Mouse (Mus musculus) heart, adult 9 months (tissue): ENCODE data around the gene Srp68.
"Not testable (repeated sequence)": the region's sequence is repeated elsewhere in the genome, so short reads cannot be mapped to it uniquely, and the experiment has no call there.

Experiments used
- DNase-seq, 2 experiments: peaks; one replicate each; pipeline ENCODE4 v3.0.0; 2022; ENCODE audit warnings: low spot score in 2 of 2

Gene Srp68

DNA sequence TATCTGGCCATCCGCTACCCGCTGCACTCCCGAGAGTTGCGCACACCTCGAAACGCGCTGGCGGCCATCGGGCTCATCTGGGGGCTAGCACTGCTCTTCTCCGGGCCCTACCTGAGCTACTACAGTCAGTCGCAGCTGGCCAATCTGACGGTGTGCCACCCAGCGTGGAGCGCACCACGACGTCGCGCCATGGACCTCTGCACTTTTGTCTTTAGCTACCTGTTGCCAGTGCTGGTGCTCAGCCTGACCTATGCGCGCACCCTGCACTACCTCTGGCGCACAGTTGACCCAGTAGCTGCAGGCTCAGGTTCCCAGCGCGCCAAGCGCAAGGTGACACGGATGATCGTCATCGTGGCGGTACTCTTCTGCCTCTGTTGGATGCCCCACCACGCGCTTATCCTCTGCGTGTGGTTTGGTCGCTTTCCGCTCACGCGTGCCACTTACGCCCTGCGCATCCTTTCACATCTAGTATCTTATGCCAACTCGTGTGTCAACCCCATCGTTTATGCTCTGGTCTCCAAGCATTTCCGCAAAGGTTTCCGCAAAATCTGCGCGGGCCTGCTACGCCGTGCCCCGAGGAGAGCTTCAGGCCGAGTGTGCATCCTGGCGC, 9.0 kb upstream of the Srp68 start:
- DNase-seq: no peak

- DNase-seq: no peak
These were observed 8.1 kb upstream of the Srp68 start for GRCm38 (mm10) chr11:116282089-116282488.

DNA sequence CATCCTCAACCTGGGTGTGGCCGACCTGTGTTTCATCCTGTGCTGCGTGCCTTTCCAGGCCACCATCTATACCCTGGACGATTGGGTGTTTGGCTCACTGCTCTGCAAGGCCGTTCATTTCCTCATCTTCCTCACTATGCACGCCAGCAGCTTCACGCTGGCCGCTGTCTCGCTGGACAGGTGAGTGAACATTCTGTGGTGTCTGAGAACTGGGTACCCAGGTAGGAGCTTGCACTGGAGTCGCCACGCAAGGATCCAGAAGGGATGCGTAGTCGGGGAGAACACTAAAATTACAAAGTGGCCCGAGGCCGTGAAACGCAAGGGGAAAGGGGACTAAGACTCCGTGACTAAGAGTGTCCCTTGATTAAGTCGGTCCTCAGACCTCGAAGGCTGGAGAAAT, 7.7 kb upstream of the Srp68 start:
- no peak for DNase-seq

DNA sequence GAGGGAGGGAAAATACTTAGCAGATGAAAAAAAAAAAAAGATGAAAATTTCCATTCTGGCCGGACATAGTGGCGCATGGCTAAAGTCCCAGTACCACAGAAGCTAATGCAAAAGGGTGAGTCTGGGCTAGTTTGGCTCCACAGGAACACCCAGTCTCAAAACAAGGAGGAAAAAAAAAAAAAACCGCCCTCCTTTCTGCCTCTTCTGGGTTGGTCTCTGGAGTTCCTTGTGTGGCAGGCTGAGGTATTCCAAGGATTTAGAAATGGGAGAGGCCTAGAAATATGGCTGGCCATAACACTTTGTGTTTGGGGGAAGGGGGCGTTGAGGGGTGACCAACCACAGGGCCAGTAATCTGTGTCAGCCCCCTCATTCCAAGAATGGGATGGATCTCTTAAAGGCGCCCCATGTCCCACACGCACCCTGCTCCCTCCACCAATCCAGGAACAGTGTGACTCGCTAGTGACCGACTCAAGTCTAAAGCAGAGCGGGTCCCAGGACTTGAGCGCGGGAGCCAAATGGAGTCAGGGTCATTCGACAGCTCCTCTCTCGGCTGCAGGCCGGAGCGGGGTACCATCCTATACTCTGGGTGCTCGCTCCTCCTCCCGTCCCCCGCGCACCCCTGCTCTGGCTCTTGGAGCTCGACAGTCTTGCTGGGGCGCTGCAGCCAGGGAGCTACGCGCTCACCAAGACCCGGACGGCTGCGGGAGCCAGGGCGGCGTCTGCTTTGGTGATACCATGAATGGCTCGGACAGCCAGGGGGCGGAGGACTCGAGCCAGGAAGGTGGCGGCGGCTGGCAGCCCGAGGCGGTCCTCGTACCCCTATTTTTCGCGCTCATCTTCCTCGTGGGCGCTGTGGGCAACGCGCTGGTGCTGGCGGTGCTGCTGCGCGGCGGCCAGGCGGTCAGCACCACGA, 7.0 kb upstream of the Srp68 start, which contains the start of gene Galr2:
Gene Galr2, plus strand, starts transcription at position 189 of the 913 bp plus-strand sequence.
- DNase-seq: no peak

GRCm38 (mm10) chr11:116277184-116277583, 3.2 kb upstream of the Srp68 start:
- DNase-seq: not testable (repeated sequence)

DNA sequence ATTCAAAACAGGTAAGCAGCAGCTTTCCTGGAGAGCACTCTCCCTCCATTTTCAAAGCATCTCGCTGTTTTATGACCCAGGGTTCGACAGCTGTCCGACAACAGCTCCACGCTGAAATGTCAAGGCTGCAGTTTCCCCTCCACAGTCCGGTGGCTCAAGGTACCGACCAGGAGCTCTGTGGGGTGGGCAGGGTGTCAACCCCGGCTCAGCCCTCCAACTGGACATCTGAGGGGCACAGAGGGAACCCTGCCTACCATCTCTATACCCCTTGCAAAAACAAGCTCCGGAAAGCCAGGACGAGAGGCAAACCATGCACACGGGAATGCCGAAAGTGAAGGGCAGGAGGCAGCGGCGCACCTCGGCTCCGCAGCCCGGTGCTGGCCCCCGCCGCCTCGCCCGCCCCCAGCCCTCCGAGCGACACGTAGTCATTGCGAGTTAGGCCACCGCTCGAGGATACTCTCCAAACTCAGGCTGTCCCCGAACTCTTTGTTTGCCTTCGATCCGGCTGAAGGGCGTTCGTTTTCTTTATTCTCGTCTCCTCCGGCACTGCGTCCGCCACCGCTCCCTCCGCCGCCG, 460 bp downstream of the Srp68 start:
- no peak for DNase-seq

DNA sequence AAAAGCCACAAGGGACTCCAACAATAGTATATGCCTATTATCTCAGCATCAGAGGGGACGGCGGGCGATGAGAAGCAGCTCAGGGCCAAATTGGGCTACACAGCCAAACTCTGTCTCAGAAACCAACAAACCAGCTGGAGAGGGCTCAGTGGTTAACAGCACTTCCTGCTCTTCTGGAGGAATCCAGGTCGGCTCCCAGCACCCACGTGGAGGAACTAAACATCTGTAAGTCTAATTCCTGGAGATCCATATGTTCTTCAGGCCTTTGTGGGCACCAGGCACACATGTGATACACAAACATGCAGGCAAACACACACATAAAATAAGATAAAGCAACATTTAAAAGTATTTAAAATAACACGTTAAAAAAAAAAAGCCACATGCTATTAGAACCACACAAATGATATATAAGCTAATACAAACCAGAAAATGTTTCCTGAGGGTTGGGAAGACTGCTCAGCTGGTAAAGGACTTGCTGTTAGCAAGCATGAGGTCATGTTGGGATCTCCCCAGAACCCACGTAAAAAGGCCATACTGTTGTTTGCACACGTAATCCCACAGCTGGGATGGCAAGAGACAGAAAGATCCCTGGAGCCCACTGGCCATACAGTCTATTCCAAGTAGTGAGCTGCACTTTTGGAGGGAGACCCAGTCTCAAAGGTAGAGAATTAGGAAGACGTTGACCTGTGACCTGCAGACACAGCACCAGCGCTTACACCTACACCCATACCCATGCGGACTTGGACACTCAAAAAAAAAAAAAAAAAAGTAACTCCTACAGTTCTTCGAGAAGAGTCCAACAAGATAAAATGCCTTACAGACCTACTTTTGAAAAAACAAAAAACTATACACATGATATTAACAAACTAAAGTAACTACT, 1.2 kb downstream of the Srp68 start:
- DNase-seq: no peak

DNA sequence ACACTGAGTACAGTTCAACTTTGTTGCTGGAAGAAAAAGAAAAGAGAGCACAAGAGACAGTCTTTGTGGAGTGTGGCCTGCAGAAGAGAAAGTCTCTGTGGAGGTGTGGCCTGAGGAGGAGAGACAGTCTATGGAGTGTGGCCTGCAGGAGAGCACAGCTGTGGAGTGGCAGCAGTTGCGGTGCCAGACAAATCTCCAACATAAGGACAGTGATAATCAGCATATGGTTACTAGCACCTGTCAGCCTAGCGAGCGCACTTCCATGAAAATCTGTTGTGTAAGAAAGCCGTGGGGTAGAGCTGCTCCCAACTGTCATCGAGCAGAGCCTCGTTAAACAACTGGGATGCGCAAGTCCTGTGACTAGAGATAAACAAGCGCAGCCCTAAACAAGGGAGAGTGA, 4.5 kb downstream of the Srp68 start:
- no peak for DNase-seq

DNA sequence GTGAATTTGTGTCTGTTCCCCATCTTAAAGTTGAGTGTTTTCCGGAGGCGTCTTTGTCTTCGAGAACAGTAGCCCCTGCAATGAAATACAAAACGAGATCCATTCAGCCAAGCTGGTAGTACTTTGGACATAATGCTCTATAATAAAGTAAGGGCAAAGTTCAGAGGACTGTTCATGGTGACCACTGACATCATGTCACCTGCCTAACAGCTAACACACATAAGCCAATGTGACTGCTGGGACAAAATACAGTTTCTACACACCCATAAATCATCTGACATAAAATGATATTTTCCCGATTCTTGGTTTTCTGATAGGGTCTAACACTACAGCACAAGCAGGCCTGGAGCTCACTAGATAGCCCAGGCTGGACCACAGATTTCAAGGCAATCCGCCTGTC, 5.7 kb downstream of the Srp68 start:
- no peak for DNase-seq

GRCm38 (mm10) chr11:116267637-116268036, 6.4 kb downstream of the Srp68 start:
- DNase-seq: no peak

GRCm38 (mm10) chr11:116265850-116266249, 8.2 kb downstream of the Srp68 start:
- no peak for DNase-seq

- DNase-seq: no peak
These were observed 8.7 kb downstream of the Srp68 start for GRCm38 (mm10) chr11:116265352-116265751.

GRCm38 (mm10) chr11:116260259-116260658, 13.8 kb downstream of the Srp68 start:
- no peak for DNase-seq

DNA sequence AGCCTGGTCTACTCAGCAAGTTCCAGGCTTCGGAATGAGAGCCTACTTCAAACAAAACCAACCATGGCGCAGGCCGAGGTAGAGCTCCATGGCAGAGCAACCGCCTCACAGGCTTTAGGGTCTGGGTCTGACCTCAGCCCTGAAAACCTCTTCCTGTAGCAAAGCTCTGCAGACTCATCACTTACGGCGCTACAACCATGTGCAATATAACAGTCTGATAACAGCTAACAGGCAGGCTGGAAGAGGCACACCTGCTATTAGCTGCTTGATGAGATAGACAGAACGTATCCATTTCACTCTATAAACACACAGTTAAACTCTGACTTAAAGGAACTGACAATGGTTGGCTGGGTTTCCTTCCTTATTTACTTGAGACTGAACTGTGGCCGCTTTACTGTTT, 14.6 kb downstream of the Srp68 start:
- no peak for DNase-seq

GRCm38 (mm10) chr11:116255982-116256675, 17.9 kb downstream of the Srp68 start:
- no peak for DNase-seq

- DNase-seq: no peak
These were observed 18.7 kb downstream of the Srp68 start for GRCm38 (mm10) chr11:116255090-116255981.

GRCm38 (mm10) chr11:116254627-116255026, 19.4 kb downstream of the Srp68 start:
- no peak for DNase-seq

GRCm38 (mm10) chr11:116253076-116253600, 20.9 kb downstream of the Srp68 start:
- no peak for DNase-seq

DNA sequence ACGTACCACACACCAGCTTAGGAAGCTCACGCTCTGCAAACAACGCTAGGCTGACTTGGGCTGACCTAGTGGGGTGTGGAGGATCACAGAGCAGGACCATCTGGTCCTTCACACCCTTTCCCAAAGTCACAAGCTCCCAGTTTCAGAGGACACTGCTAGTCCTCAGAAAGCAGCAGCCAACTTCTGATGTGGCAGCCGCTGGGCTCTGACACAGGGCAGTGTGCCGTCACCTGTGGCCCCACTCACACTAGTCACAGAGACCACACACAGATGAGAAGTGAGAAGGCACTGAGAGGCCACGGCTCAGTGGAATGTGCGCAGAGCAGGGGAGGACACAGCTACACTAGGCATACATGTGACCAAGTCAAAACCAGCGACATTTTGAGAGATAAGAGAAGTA, 23.1 kb downstream of the Srp68 start:
- DNase-seq: no peak
